22 mouse cellular contexts compared by ENCODE assay signal in genomic region chr1:156978656-156979055, GRCm38 (mm10). TPM values are rescaled to one million over a fixed set of nuclear protein-coding genes. Genes with fewer than 3 reads are reported as not detected.
A peak's percentile ranks its signal among the peaks of the same experiment; 100 is the strongest.
DNase-seq lines count a peak whose midpoint lies in the region; ATAC-seq and TF ChIP-seq lines count a peak whose summit lies in the region.
"Had no signal": no experiment of that assay in that cellular context is flagged by ENCODE, and none has a peak within 500 bp of the region (broad histone marks: within the 10 kb centered on the region; RNA-seq: fewer than 3 reads in every experiment).

No protein-coding gene starts in this region.

- H3K9me3 ChIP-seq in kidney, embryonic 14.5 days (ENCODE audit: control insufficient read depth, low read length) = no peaks in the 10 kb centered on the region
- no peaks in the 10 kb centered on the region for H3K9me3 ChIP-seq in intestine, embryonic 15.5 days
- H3K9me3 ChIP-seq in liver, postnatal 0 days (ENCODE audit: low read length) = no peaks in the 10 kb centered on the region
- H3K9me3 ChIP-seq: forebrain, embryonic 15.5 days; G1E; heart, embryonic 13.5 days; limb, embryonic 13.5 days; midbrain, embryonic 12.5 days had no signal

- H3K36me3 ChIP-seq in kidney, embryonic 14.5 days (ENCODE audit: control insufficient read depth, insufficient read depth, low read length) = no peaks in the 10 kb centered on the region
- no peaks in the 10 kb centered on the region for H3K36me3 ChIP-seq in intestine, embryonic 15.5 days
- H3K36me3 ChIP-seq in liver, postnatal 0 days (replicated peaks; ENCODE audit: insufficient read depth, low read length) = no peaks in the 10 kb centered on the region
- H3K36me3 ChIP-seq: forebrain, embryonic 15.5 days; G1E; heart, embryonic 13.5 days; limb, embryonic 13.5 days; midbrain, embryonic 12.5 days had no signal

- TF ChIP-seq EP300 in liver, postnatal 0 days (IDR thresholded peaks at IDR 0.05; ENCODE audit: low read depth) = 0 out of 2 replicates have a peak, but pooled peaks have one; percentile 27

- DNase-seq in kidney, adult 11 months = peak; percentile 64
- peak; percentile 48 to 74 for DNase-seq in kidney, postnatal 36 days
- DNase-seq in liver, postnatal 0 days = no peak
- no peak for DNase-seq in lung, postnatal 4 days
- DNase-seq in right cerebral cortex, postnatal 36 days (ENCODE audit: low spot score in 2 of 2) = no peak
- no peak for DNase-seq in thymus, postnatal 36 days
- DNase-seq: adrenal gland, postnatal 14 days; cerebellum, adult 9-11 months; gastrocnemius, postnatal 14 days; heart, adult 18-20 months; heart, postnatal 36 days; retina, postnatal 1 day; thymus, adult 2 months had no signal

- no peak for TF ChIP-seq CTCF in liver, postnatal 0 days (IDR thresholded peaks at IDR 0.05; ENCODE audit: low read depth)

- no peak overlapping the region for H3K27ac ChIP-seq in kidney, embryonic 14.5 days (ENCODE audit: low read depth, low read length)
- H3K27ac ChIP-seq in intestine, embryonic 15.5 days = no peak overlapping the region
- peak overlapping the region; percentile 87 for H3K27ac ChIP-seq in liver, postnatal 0 days (ENCODE audit: low read depth)
- H3K27ac ChIP-seq: forebrain, embryonic 15.5 days; heart, embryonic 13.5 days; hindbrain, embryonic 14.5 days; kidney, postnatal 0 days; limb, embryonic 13.5 days; midbrain, embryonic 12.5 days had no signal

- no peaks in the 10 kb centered on the region for H3K27me3 ChIP-seq in kidney, embryonic 14.5 days (ENCODE audit: control insufficient read depth, insufficient read depth, low read length)
- no peaks in the 10 kb centered on the region for H3K27me3 ChIP-seq in intestine, embryonic 15.5 days (replicated peaks)
- no peaks in the 10 kb centered on the region for H3K27me3 ChIP-seq in liver, postnatal 0 days (ENCODE audit: insufficient read depth, low read length)
- H3K27me3 ChIP-seq: forebrain, embryonic 15.5 days; heart, embryonic 13.5 days; limb, embryonic 13.5 days; midbrain, embryonic 12.5 days had no signal

- no peak overlapping the region for H3K4me3 ChIP-seq in kidney, embryonic 14.5 days (ENCODE audit: low read length)
- H3K4me3 ChIP-seq in intestine, embryonic 15.5 days (replicated peaks) = no peak overlapping the region
- no peak overlapping the region for H3K4me3 ChIP-seq in liver, postnatal 0 days (ENCODE audit: low read depth, low read length)
- H3K4me3 ChIP-seq: forebrain, embryonic 15.5 days; heart, embryonic 13.5 days; limb, embryonic 13.5 days; midbrain, embryonic 12.5 days had no signal

- ATAC-seq in kidney, embryonic 14.5 days (ENCODE audit: low FRiP score, low TSS enrichment) = no peak
- ATAC-seq in intestine, embryonic 15.5 days = peak; percentile 71
- peak; percentile 97 for ATAC-seq in liver, postnatal 0 days
- ATAC-seq: forebrain, embryonic 15.5 days had no signal

- no peaks in the 10 kb centered on the region for H3K4me1 ChIP-seq in kidney, embryonic 14.5 days (ENCODE audit: control insufficient read depth, insufficient read depth, low read length)
- H3K4me1 ChIP-seq in intestine, embryonic 15.5 days (replicated peaks) = no peaks in the 10 kb centered on the region
- H3K4me1 ChIP-seq in liver, postnatal 0 days (ENCODE audit: insufficient read depth) = peaks cover 8% of the 10 kb centered on the region; the same call in 1 of the 2 replicates
- H3K4me1 ChIP-seq: forebrain, embryonic 15.5 days had no signal

- 91% methylated on average over 7 of the region's 7 CpGs for whole genome bisulfite sequencing in kidney, embryonic 14.5 days
- 72% methylated on average over 7 of the region's 7 CpGs for WGBS in intestine, embryonic 15.5 days
- 47% methylated on average over 7 of the region's 7 CpGs for WGBS in liver, postnatal 0 days (ENCODE audit: insufficient replicate concordance)

- no peak overlapping the region for H3K9ac ChIP-seq in kidney, embryonic 14.5 days (ENCODE audit: low read depth, low read length)
- no peak overlapping the region for H3K9ac ChIP-seq in intestine, embryonic 15.5 days
- no peak overlapping the region for H3K9ac ChIP-seq in liver, postnatal 0 days (replicated peaks)
- H3K9ac ChIP-seq: forebrain, embryonic 15.5 days; heart, embryonic 13.5 days; hindbrain, embryonic 14.5 days; limb, embryonic 13.5 days; midbrain, embryonic 12.5 days had no signal

- H3K4me2 ChIP-seq in kidney, embryonic 14.5 days (replicated peaks; ENCODE audit: low read depth, low read length) = no peak overlapping the region
- H3K4me2 ChIP-seq in intestine, embryonic 15.5 days (replicated peaks) = no peak overlapping the region
- H3K4me2 ChIP-seq in liver, postnatal 0 days (ENCODE audit: low read depth, low read length) = no peak overlapping the region
- H3K4me2 ChIP-seq: forebrain, embryonic 15.5 days; heart, embryonic 13.5 days; hindbrain, embryonic 14.5 days; limb, embryonic 13.5 days; midbrain, embryonic 12.5 days had no signal

RNA-seq across cellular contexts. Expression of gene Ralgps2, which starts 39.2 kb away (rescaled TPM):
- 62.3 and 80.8 TPM in 2 replicates for polyA plus RNA-seq in kidney, embryonic 14.5 days (2014; fragmentation: Nextera tagmentation; extraction: Ambion mirVana)
- 36.5 and 41.3 TPM in 2 replicates for polyA plus RNA-seq in intestine, embryonic 15.5 days (2015; fragmentation: Nextera tagmentation; extraction: Ambion mirVana)
- 25.6 and 26.4 TPM in 2 replicates for polyA plus RNA-seq in liver, postnatal 0 days (2015; fragmentation: Nextera tagmentation; extraction: Ambion mirVana)

Comparison
In these comparisons a context has a peak if more than half of its experiments do, and no peak if none do; other contexts are left out.
1. DNase-seq: peak in kidney, adult 11 months (single experiment) and kidney, postnatal 36 days (2 of 2); none in liver, postnatal 0 days (single experiment), lung, postnatal 4 days (0 of 2), right cerebral cortex, postnatal 36 days (0 of 2) and thymus, postnatal 36 days (0 of 2).